ENCODE assay signal across 15 mouse cellular contexts in genomic region chr1:104804746-104805145, GRCm38 (mm10). TPM values are rescaled to one million over a fixed set of nuclear protein-coding genes. Genes with fewer than 3 reads are reported as not detected.
"Had no signal": no experiment of that assay in that cellular context is flagged by ENCODE, and none has a peak within 500 bp of the region (broad histone marks: within the 10 kb centered on the region; RNA-seq: fewer than 3 reads in every experiment).

No protein-coding gene starts in this region.

- DNase-seq: kidney, adult 11 months; kidney, adult 8-10 months; kidney, postnatal 10 days; kidney, postnatal 36 days; layer of hippocampus, postnatal 36 days; liver; lung, adult 18-20 months; lung, postnatal 10 days; lung, postnatal 36 days; midbrain, embryonic 14.5 days; thymus, adult 2 months; thymus, postnatal 14 days; thymus, postnatal 4 days had no signal

RNA-seq across cellular contexts. Expression of gene Cdh20, which starts 36.4 kb away (rescaled TPM):
- polyA plus RNA-seq: liver, embryonic 12.5 days; liver, embryonic 15.5 days had no signal
